Mouse (Mus musculus) ovary, postnatal 14 days (tissue): ENCODE measurements around the gene Defa31.
"Not testable (repeated sequence)": the region's sequence is repeated elsewhere in the genome, so short reads cannot be mapped to it uniquely, and the experiment has no call there.

Experiments
- DNase-seq: peaks from one replicate; pipeline ENCODE4 v3.0.0; 2022; ENCODE audit warnings: low spot score

Defa31 gene

GRCm38 (mm10) chr8:21191314-21191713 is at the start of gene Defa31:
Gene Defa31, plus strand, starts transcription at chr8:21191614.
- not testable (repeated sequence) for DNase-seq

- DNase-seq = not testable (repeated sequence)
Measured at GRCm38 (mm10) chr8:21161977-21162376, 29.4 kb upstream of the Defa31 start, which contains the start of gene Defa22. Gene Defa22, plus strand, starts transcription at chr8:21162277.

GRCm38 (mm10) chr8:21201261-21201660 is 9.8 kb downstream of the Defa31 start, which contains the start of gene Gm15293:
Gene Gm15293, plus strand, starts transcription at chr8:21201561.
- not testable (repeated sequence) for DNase-seq
